Mouse (Mus musculus): ENCODE data around the gene Fam166b.

DNA sequence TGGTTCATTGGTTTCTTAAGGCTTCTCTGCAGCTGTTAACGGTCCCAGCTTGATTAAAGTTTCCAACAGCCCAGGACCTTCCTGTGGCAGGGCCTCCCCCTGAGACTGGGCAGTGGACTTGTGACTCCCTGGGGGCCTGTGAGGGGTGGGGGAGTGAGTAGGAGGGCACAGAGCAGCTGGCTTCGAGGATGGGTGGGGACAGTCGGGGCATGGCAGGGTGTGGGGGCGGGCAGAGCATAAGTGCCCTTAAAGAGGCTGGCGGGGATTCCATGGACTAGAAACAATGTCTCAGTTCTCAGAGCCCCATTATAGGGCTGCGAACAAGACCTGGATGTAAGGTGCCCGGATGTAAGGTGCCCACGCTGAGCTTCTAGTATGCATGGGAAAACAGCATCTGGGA, 28.2 kb upstream of the Fam166b start:
- no peak for TF ChIP-seq CTCF (IDR thresholded peaks at IDR 0.05; ENCODE audit: low read depth, low read length)
- TF ChIP-seq TAL1 (conservative IDR thresholded peaks at IDR 0.05; ENCODE audit: low read depth, low read length), result no peak
